Mouse (Mus musculus) brain, embryonic 18.5 days (tissue): ENCODE measurements around the gene Nyap1.

Experiments used
- DNase-seq: peaks from one replicate; pipeline ENCODE4 v3.0.0-alpha.2; 2012; ENCODE audit warnings: low read depth, low spot score

Gene Nyap1

GRCm38 (mm10) chr5:137741023-137741931 is at the start of gene Nyap1:
Gene Nyap1 (minus strand): TSS chr5:137741607.
- DNase-seq = peak; percentile 79

GRCm38 (mm10) chr5:137788946-137789531 is 47.6 kb upstream of the Nyap1 start:
- no peak for DNase-seq

GRCm38 (mm10) chr5:137788171-137788570 is 46.8 kb upstream of the Nyap1 start:
- no peak for DNase-seq

- peak; percentile 90 for DNase-seq
Measured at GRCm38 (mm10) chr5:137787151-137787928, 45.9 kb upstream of the Nyap1 start, which contains the start of the genes Mepce and Zcwpw1. Gene Mepce (minus strand): TSS chr5:137787655. Gene Zcwpw1 (plus strand): TSS chr5:137787798.

- DNase-seq = peak; percentile 100
Measured at GRCm38 (mm10) chr5:137786109-137786942, 44.9 kb upstream of the Nyap1 start.

- no peak for DNase-seq
Measured at GRCm38 (mm10) chr5:137785164-137786031, 44.0 kb upstream of the Nyap1 start.

- DNase-seq = no peak
Measured at GRCm38 (mm10) chr5:137784546-137784945, 43.1 kb upstream of the Nyap1 start.

- no peak for DNase-seq
Measured at GRCm38 (mm10) chr5:137783901-137784540, 42.6 kb upstream of the Nyap1 start.

GRCm38 (mm10) chr5:137782776-137783522 is 41.5 kb upstream of the Nyap1 start:
- DNase-seq = no peak

- no peak for DNase-seq
Measured at GRCm38 (mm10) chr5:137781661-137782060, 40.3 kb upstream of the Nyap1 start.

GRCm38 (mm10) chr5:137779053-137779933 is 37.9 kb upstream of the Nyap1 start:
- no peak for DNase-seq

- peak; percentile 94 for DNase-seq
Measured at GRCm38 (mm10) chr5:137778635-137779034, 37.2 kb upstream of the Nyap1 start, which contains the start of gene Ppp1r35. Gene Ppp1r35 (plus strand): TSS chr5:137778849.

- no peak for DNase-seq
Measured at GRCm38 (mm10) chr5:137777267-137777845, 35.9 kb upstream of the Nyap1 start.

- no peak for DNase-seq
Measured at GRCm38 (mm10) chr5:137776408-137776918, 35.1 kb upstream of the Nyap1 start.

GRCm38 (mm10) chr5:137775587-137776290 is 34.3 kb upstream of the Nyap1 start:
- no peak for DNase-seq

GRCm38 (mm10) chr5:137772755-137773154 is 31.3 kb upstream of the Nyap1 start:
- no peak for DNase-seq

- DNase-seq = no peak
Measured at GRCm38 (mm10) chr5:137770709-137771108, 29.3 kb upstream of the Nyap1 start.
